Mouse (Mus musculus) embryonic fibroblast, embryonic 13.5 days (primary cell): ENCODE data around the gene Cstf1.

Source experiments
- CTCF ChIP-seq: IDR thresholded peaks from 2 replicates; pipeline ENCODE4 v1.5.1; 2011; ENCODE audit warnings: mild to moderate bottlenecking, control low read depth, low read length, moderate library complexity, borderline replicate concordance; ENCODE audit not compliant: insufficient read depth
- POLR2A ChIP-seq: IDR thresholded peaks from 2 replicates; pipeline ENCODE4 v1.6.1; 2011; ENCODE audit warnings: low read depth, mild to moderate bottlenecking, control low read depth, low read length, moderate library complexity

- TF ChIP-seq CTCF (no peak), POLR2A (no peak)
These were observed 42.2 kb upstream of the Cstf1 start for GRCm38 (mm10) chr2:172328248-172328647.
